Mouse (Mus musculus): ENCODE data around the gene Cd82. TPM values are rescaled to one million over a fixed set of nuclear protein-coding genes. Genes with fewer than 3 reads are reported as not detected.

Cd82 gene
- polyA plus RNA-seq, 1 experiment = 74.1 TPM

- H3K4me1 ChIP-seq (ENCODE audit: control insufficient read depth, insufficient read depth, low read length) = no peaks in the 10 kb centered on the region
- H3K27ac ChIP-seq (ENCODE audit: insufficient read depth, low read depth, low read length) = no peak overlapping the region
- H3K4me3 ChIP-seq (ENCODE audit: insufficient read depth, low read length) = no peak overlapping the region
- TF ChIP-seq CTCF (IDR thresholded peaks at IDR 0.05; ENCODE audit: low read depth, low read length) = no peak
- TF ChIP-seq POLR2A (IDR thresholded peaks at IDR 0.05; ENCODE audit: borderline replicate concordance, low read depth, low read length) = no peak
Observed at GRCm38 (mm10) chr2:93490516-93490915, 27.6 kb upstream of the Cd82 start.

GRCm38 (mm10) chr2:93488911-93489587 is 26.1 kb upstream of the Cd82 start:
- Histone ChIP-seq H3K27ac (ENCODE audit: insufficient read depth, low read depth, low read length) (no peak overlapping the region), H3K4me3 (ENCODE audit: insufficient read depth, low read length) (no peak overlapping the region), H3K4me1 (ENCODE audit: control insufficient read depth, insufficient read depth, low read length) (no peaks in the 10 kb centered on the region)
- TF ChIP-seq CTCF (IDR thresholded peaks at IDR 0.05; ENCODE audit: low read depth, low read length) = no peak
- TF ChIP-seq POLR2A (IDR thresholded peaks at IDR 0.05; ENCODE audit: borderline replicate concordance, low read depth, low read length) = no peak

- TF ChIP-seq CTCF (IDR thresholded peaks at IDR 0.05; ENCODE audit: low read depth, low read length) = no peak
- TF ChIP-seq POLR2A (IDR thresholded peaks at IDR 0.05; ENCODE audit: borderline replicate concordance, low read depth, low read length) = no peak
- no peaks in the 10 kb centered on the region for H3K4me1 ChIP-seq (ENCODE audit: control insufficient read depth, insufficient read depth, low read length)
Observed at GRCm38 (mm10) chr2:93485459-93485858, 22.5 kb upstream of the Cd82 start.

GRCm38 (mm10) chr2:93482036-93482644 is 19.2 kb upstream of the Cd82 start:
- TF ChIP-seq POLR2A (IDR thresholded peaks at IDR 0.05; ENCODE audit: borderline replicate concordance, low read depth, low read length) (no peak), CTCF (IDR thresholded peaks at IDR 0.05; ENCODE audit: low read depth, low read length) (no peak)
- Histone ChIP-seq H3K4me3 (ENCODE audit: insufficient read depth, low read length) (no peak overlapping the region), H3K27ac (ENCODE audit: insufficient read depth, low read depth, low read length) (no peak overlapping the region), H3K4me1 (ENCODE audit: control insufficient read depth, insufficient read depth, low read length) (no peaks in the 10 kb centered on the region)

More at GRCm38 (mm10) chr2:93485459-93485858, 22.5 kb upstream of the Cd82 start:
- H3K27ac ChIP-seq (ENCODE audit: insufficient read depth, low read depth, low read length) = no peak overlapping the region
- H3K4me3 ChIP-seq (ENCODE audit: insufficient read depth, low read length) = no peak overlapping the region

GRCm38 (mm10) chr2:93478744-93479143 is 15.8 kb upstream of the Cd82 start:
- TF ChIP-seq CTCF (IDR thresholded peaks at IDR 0.05; ENCODE audit: low read depth, low read length) = no peak
- TF ChIP-seq POLR2A (IDR thresholded peaks at IDR 0.05; ENCODE audit: borderline replicate concordance, low read depth, low read length) = no peak
- H3K4me1 ChIP-seq (ENCODE audit: control insufficient read depth, insufficient read depth, low read length) = no peaks in the 10 kb centered on the region
- H3K27ac ChIP-seq (ENCODE audit: insufficient read depth, low read depth, low read length) = no peak overlapping the region
- no peak overlapping the region for H3K4me3 ChIP-seq (ENCODE audit: insufficient read depth, low read length)

- Histone ChIP-seq H3K4me3 (ENCODE audit: insufficient read depth, low read length) (no peak overlapping the region), H3K27ac (ENCODE audit: insufficient read depth, low read depth, low read length) (no peak overlapping the region), H3K4me1 (ENCODE audit: control insufficient read depth, insufficient read depth, low read length) (no peaks in the 10 kb centered on the region)
- TF ChIP-seq POLR2A (IDR thresholded peaks at IDR 0.05; ENCODE audit: borderline replicate concordance, low read depth, low read length) = no peak
- peak; percentile 81 for TF ChIP-seq CTCF (IDR thresholded peaks at IDR 0.05; ENCODE audit: low read depth, low read length)
Observed at GRCm38 (mm10) chr2:93477519-93477918, 14.6 kb upstream of the Cd82 start.

- no peaks in the 10 kb centered on the region for H3K4me1 ChIP-seq (ENCODE audit: control insufficient read depth, insufficient read depth, low read length)
- no peak overlapping the region for H3K27ac ChIP-seq (ENCODE audit: insufficient read depth, low read depth, low read length)
- no peak overlapping the region for H3K4me3 ChIP-seq (ENCODE audit: insufficient read depth, low read length)
- TF ChIP-seq CTCF (IDR thresholded peaks at IDR 0.05; ENCODE audit: low read depth, low read length) = no peak
- TF ChIP-seq POLR2A (IDR thresholded peaks at IDR 0.05; ENCODE audit: borderline replicate concordance, low read depth, low read length) = no peak
Observed at GRCm38 (mm10) chr2:93476487-93476886, 13.5 kb upstream of the Cd82 start.

GRCm38 (mm10) chr2:93475040-93475439 is 12.1 kb upstream of the Cd82 start:
- TF ChIP-seq POLR2A (IDR thresholded peaks at IDR 0.05; ENCODE audit: borderline replicate concordance, low read depth, low read length) (no peak), CTCF (IDR thresholded peaks at IDR 0.05; ENCODE audit: low read depth, low read length) (peak; percentile 84)
- Histone ChIP-seq H3K27ac (ENCODE audit: insufficient read depth, low read depth, low read length) (no peak overlapping the region), H3K4me1 (ENCODE audit: control insufficient read depth, insufficient read depth, low read length) (peaks cover 6% of the 10 kb centered on the region; the same call in 1 of the 2 replicates), H3K4me3 (ENCODE audit: insufficient read depth, low read length) (no peak overlapping the region)

- Histone ChIP-seq H3K27ac (ENCODE audit: insufficient read depth, low read depth, low read length) (no peak overlapping the region), H3K4me1 (ENCODE audit: control insufficient read depth, insufficient read depth, low read length) (peaks cover 8% of the 10 kb centered on the region; the same call in 1 of the 2 replicates), H3K4me3 (ENCODE audit: insufficient read depth, low read length) (no peak overlapping the region)
- no peak for TF ChIP-seq CTCF (IDR thresholded peaks at IDR 0.05; ENCODE audit: low read depth, low read length)
- TF ChIP-seq POLR2A (IDR thresholded peaks at IDR 0.05; ENCODE audit: borderline replicate concordance, low read depth, low read length) = no peak
Observed at GRCm38 (mm10) chr2:93473915-93474314, 11.0 kb upstream of the Cd82 start.
